Mouse (Mus musculus): ENCODE measurements at regions not wholly inside any gene's neighbourhood (a gene's known extent, or its start where the extent isn't known, plus 50 kb on each side); places are given as distances from the start of the nearest gene placed in this dataset.

DNA sequence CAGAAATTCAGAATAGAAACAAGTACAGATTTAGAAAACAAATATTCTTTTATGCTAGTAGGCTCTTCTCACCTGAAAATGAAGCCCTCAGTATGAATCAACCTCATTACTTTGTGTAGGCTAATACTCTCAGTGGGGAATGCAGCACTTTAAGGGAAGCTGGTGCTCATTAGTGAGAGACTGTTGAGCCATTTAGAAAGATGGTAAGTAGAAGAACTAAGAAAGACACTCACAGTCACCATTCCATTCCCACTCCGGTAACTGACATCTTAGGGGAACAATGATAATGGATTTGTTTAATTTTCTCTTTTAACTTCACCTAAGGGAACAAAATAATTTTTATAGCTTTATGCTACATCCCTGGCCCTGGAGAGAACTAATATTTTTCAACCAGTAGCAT, 648.0 kb upstream of the Nova1 start:
- DNase-seq (ENCODE audit: low spot score in 2 of 2): no peak

GRCm38 (mm10) chr12:47465924-47466323, 647.2 kb upstream of the Nova1 start:
- DNase-seq (ENCODE audit: low spot score in 2 of 2): no peak

DNA sequence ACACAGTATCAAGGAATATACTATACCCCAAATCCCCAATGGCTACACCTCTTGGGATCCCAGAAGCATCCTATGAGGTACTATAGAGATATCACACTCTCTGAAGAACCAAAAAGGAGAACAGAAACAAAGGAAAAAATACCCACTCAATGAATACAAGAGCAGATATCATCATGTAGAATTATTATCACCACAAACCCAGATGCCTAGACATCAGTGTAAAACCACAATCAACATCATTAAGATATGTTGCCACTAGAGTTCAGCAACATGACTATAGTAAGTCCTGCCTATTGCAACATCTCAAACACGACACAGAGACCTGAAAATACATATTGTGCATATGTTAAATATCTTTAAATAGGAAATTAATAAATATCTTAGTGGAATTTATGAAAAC, 612.9 kb upstream of the Nova1 start:
- no peak for DNase-seq (ENCODE audit: low spot score in 2 of 2)

DNA sequence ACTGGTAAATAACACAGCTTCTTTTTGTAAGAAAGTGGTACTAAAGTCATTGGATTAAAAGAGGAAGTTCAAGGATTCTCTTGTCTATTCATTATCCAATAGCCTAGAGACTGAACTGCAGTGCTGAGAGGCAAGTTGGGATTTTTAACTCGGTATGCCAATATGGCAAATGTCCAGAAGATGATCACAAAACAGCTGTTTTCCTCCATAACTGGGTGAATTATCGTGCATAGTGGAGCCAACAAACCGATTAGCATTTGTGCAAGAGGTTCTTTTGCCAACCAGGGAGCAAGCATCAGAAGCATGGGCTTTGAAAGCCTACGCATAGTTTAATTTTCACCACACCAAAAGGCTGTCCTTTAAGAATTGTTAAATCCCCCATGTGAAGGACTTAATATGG, 593.5 kb upstream of the Nova1 start:
- no peak for DNase-seq (ENCODE audit: low spot score in 2 of 2)

DNA sequence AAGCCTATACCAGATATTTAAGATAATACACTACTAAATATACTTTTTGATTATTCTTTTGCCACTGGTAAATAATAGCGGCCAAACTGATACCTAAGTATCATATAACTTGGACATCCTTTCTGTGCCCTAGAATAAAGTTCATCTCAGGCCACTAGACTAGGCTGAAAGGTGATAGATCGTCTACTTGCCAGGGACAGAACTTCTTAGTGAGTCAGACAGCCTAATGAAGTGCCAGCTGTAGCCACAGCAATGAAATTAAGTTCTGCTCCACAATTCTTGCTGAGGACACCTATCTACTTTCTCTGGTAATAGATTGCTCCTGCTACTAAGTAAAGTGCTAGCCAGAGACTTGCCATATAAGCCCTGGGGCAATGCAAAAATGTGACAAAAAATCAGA, 587.8 kb upstream of the Nova1 start:
- DNase-seq (ENCODE audit: low spot score in 2 of 2): no peak

- no peak for DNase-seq (ENCODE audit: low spot score in 2 of 2)
These were observed 587.4 kb upstream of the Nova1 start for GRCm38 (mm10) chr12:47406131-47406530.

- DNase-seq (ENCODE audit: low spot score in 2 of 2): no peak
These were observed 564.5 kb upstream of the Nova1 start for GRCm38 (mm10) chr12:47383225-47383624.

- DNase-seq (ENCODE audit: low spot score in 2 of 2): no peak
These were observed 534.5 kb upstream of the Nova1 start for GRCm38 (mm10) chr12:47353269-47353668.

DNA sequence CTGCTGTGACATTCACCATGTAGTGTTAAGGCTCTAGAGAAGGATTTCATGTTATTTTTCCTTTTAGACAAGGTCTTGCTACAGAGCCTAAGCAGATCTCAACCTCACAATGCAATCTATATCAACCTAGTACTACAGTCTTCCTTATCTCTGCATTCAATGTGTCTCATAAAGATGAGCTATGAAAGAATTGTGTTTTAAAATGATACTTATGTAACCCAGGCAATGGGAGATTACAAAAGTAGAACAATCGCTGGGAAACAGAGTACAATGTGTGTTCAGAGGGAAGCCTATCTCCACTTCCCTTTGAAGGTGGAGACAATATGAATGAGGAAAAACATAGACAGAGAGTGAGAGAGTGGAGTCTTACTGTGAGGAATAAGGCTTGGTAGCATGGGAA, 532.5 kb upstream of the Nova1 start:
- DNase-seq (ENCODE audit: low spot score in 2 of 2): no peak

DNA sequence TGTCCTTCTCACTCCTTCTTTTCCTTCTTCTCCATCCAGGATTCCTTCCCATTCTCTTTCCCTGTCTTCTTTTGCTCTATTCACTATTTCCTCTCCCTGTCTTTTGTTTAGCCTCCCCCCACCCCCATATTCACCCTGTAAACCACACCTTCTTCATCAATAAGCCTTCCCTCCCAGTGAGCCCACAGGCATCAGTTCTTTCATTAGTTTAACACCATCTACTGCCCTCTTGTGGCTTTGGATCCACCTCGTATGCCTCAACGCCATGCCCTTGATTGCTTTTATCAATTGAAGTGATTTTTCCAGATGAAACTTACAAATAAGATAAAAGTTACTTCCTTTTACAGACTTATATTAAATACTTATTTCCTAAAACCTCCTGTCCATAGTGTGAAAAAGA, 494.7 kb upstream of the Nova1 start:
- DNase-seq (ENCODE audit: low spot score in 2 of 2): peak; percentile 32 to 50

- no peak for DNase-seq (ENCODE audit: low spot score in 2 of 2)
These were observed 457.2 kb upstream of the Nova1 start for GRCm38 (mm10) chr12:47275904-47276303.

DNA sequence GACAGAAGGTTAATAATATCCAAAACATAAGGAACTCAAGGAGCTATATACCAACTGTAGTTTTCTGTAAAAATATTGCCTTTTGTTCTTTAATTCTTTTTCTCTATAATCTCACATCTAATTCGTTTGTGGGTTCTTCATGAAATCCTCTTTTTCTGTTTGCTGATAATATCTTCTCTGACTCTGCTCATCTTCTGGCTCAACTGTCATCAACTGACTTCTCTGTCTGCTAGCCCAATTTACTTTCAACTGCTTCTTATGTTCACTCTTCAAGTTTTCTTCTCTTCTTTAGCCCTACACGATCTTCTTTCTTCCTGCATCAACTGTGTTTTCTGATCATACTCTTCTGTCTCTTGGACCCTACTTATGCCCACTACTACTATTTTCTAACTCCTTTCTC, 453.6 kb upstream of the Nova1 start:
- no peak for DNase-seq (ENCODE audit: low spot score in 2 of 2)

- DNase-seq (ENCODE audit: low spot score in 2 of 2): no peak
These were observed 445.4 kb upstream of the Nova1 start for GRCm38 (mm10) chr12:47264118-47264517.

- DNase-seq (ENCODE audit: low spot score in 2 of 2): no peak
These were observed 444.7 kb upstream of the Nova1 start for GRCm38 (mm10) chr12:47263408-47263807.

- DNase-seq (ENCODE audit: low spot score in 2 of 2): no peak
These were observed 433.6 kb upstream of the Nova1 start for GRCm38 (mm10) chr12:47252306-47252705.

GRCm38 (mm10) chr12:47243623-47244514, 425.1 kb upstream of the Nova1 start:
- DNase-seq (ENCODE audit: low spot score in 2 of 2): no peak

DNA sequence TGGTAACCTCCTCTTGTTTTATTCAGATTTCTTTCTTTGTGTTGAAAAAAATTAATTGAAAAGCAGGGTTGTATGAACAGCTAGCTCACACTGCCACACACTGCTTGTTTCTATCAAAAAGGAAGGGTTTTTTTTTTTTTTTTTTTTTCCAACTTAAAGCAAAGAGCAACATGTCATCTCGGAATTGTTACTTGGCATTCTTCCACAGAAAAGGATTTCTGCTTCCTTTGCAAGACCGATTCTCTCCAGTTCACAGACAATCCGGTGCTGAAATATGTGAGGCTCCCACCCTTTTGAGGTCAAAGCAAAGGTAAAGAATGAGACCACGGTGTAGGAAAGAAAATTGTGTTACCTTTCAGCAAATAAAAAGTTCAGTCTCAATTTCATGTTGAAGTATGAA, 401.3 kb upstream of the Nova1 start:
- DNase-seq (ENCODE audit: low spot score in 2 of 2): no peak

GRCm38 (mm10) chr12:47219340-47219739, 400.6 kb upstream of the Nova1 start:
- DNase-seq (ENCODE audit: low spot score in 2 of 2): no peak

DNA sequence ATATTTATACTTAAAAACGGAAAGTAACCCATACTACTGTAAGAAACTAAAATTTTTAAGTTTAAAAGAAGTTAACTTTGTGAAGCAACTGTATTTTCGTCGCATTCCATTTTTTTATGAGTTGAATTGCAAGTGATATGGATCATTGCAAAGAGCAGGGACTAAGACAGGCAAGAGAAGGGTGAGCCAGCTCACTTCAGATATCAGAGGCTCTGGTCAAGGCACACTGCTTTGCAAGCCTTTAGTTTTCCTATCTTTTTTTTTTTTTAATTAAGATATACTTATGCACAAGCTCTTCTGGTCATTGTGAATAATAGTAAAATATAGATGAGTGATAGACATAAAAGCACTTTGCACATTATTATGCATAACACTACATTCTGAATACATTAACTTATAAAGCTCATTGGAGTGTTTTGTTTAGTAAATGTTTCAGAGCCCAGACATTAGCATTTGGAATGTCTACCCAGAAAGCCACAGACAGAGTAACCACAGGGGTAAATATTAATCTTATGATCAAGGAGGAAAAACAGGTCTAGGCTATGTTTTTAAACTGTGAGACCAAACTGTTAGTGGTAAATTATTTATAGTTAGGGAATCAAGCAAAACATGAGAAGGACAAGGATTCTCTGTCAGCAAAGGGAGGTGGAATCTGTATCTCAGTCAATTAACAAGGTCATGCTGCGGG, 392.8 kb upstream of the Nova1 start:
- DNase-seq (ENCODE audit: low spot score in 2 of 2): no peak

GRCm38 (mm10) chr12:47202936-47203335, 384.2 kb upstream of the Nova1 start:
- no peak for DNase-seq (ENCODE audit: low spot score in 2 of 2)

DNA sequence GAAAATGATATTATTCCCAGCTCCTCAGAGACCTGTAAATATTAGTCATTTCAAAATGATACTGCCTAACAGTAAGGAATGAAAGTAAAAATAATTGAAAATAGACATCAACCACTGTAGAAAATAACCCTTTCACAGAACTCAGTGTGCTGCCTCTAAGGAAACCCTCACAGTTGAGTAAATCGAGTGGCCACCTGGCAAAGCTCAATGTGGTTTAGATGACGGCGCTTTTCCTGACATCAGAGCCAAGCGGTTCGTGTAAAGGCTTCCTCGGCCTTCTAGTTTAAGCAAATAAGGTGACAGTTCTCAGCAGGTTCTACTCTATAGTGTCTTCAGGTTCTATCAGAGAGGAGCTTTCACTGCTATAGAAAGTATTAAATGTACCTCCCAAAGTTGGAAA, 379.9 kb upstream of the Nova1 start:
- DNase-seq (ENCODE audit: low spot score in 2 of 2): no peak

GRCm38 (mm10) chr12:47164736-47165135, 346.0 kb upstream of the Nova1 start:
- DNase-seq (ENCODE audit: low spot score in 2 of 2): peak; percentile 32 to 44
